ENCODE assay signal across 34 mouse cellular contexts in the genomic region with DNA sequence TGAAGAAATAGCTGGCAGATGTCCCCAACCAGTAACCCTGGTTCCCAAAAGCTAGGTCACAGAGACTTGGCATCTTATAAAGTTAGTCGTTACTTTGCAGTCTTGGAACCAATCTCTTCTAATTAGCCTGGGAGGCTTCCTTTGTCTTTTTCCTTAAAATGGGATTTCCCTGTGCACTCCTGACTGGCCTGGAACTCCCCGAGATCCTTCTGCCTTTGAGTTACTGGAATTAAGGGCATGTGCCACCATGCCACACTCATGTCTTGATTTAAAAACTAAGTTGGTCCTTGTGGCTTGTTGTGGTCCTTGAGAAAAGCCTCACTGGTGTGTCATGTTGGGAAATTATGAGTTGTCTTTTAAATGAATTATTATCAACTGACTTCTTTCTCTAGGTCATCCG. TPM values are rescaled to one million over a fixed set of nuclear protein-coding genes. Genes with fewer than 3 reads are reported as not detected.
"Had no signal": no experiment of that assay in that cellular context is flagged by ENCODE, and none has a peak within 500 bp of the region (broad histone marks: within the 10 kb centered on the region; RNA-seq: fewer than 3 reads in every experiment).

No protein-coding gene starts in this region.

- H3K27ac ChIP-seq: heart, embryonic 10.5 days; hindbrain, embryonic 10.5 days; hindbrain, embryonic 12.5 days; hindbrain, embryonic 14.5 days; intestine, embryonic 15.5 days; layer of hippocampus, adult 2 months; left cerebral cortex, adult 2 months; limb, embryonic 13.5 days; limb, embryonic 15.5 days; liver, embryonic 12.5 days; liver, embryonic 14.5 days had no signal

- H3K4me1 ChIP-seq: heart, embryonic 12.5 days; hindbrain, embryonic 12.5 days; intestine, embryonic 15.5 days; limb, embryonic 15.5 days had no signal

- H3K9ac ChIP-seq: heart, embryonic 12.5 days; hindbrain, embryonic 12.5 days; hindbrain, embryonic 14.5 days; intestine, embryonic 15.5 days; limb, embryonic 13.5 days; limb, embryonic 15.5 days; liver, embryonic 12.5 days; liver, embryonic 14.5 days had no signal

- H3K27me3 ChIP-seq: heart, embryonic 12.5 days; hindbrain, embryonic 12.5 days; intestine, embryonic 15.5 days; limb, embryonic 13.5 days; limb, embryonic 15.5 days; liver, embryonic 12.5 days had no signal

- DNase-seq: gastrocnemius, postnatal 10 days; gastrocnemius, postnatal 25 days; heart, adult 18-20 months; heart, postnatal 10 days; heart, postnatal 4 days; kidney, adult 18-20 months; kidney, adult 8-10 months; kidney, postnatal 10 days; kidney, postnatal 25 days; kidney, postnatal 4 days; left cerebral cortex, postnatal 4 days had no signal

- ATAC-seq: hindbrain, embryonic 16.5 days; inflammation-experienced regulatory T-cells, adult 6 months; intestine, embryonic 15.5 days; intestine, postnatal 0 days; liver, embryonic 12.5 days had no signal

- H3K9me3 ChIP-seq: heart, embryonic 10.5 days; heart, embryonic 12.5 days; hindbrain, embryonic 10.5 days; hindbrain, embryonic 12.5 days; intestine, embryonic 15.5 days; limb, embryonic 13.5 days; limb, embryonic 15.5 days; liver, embryonic 12.5 days had no signal

- H3K4me2 ChIP-seq: heart, embryonic 12.5 days; hindbrain, embryonic 12.5 days; hindbrain, embryonic 14.5 days; intestine, embryonic 15.5 days; limb, embryonic 13.5 days; limb, embryonic 15.5 days; liver, embryonic 12.5 days had no signal

- H3K4me3 ChIP-seq: heart, embryonic 10.5 days; heart, embryonic 12.5 days; hindbrain, embryonic 10.5 days; hindbrain, embryonic 12.5 days; intestine, embryonic 15.5 days; layer of hippocampus, adult 2 months; left cerebral cortex, adult 2 months; limb, embryonic 13.5 days; limb, embryonic 15.5 days; liver, embryonic 12.5 days had no signal

RNA-seq across cellular contexts. Expression of a gene that starts 48.1 kb away (rescaled TPM):
- total RNA-seq: gastrocnemius, postnatal 10 days; gastrocnemius, postnatal 25 days; gastrocnemius, postnatal 4 days; granulocyte monocyte progenitor cell, adult 5-6 weeks; heart, adult 18-20 months; heart, postnatal 4 days; layer of hippocampus, adult 2 months; layer of hippocampus, postnatal 10 days; left cerebral cortex, adult 2 months; left cerebral cortex, postnatal 25 days; left cerebral cortex, postnatal 4 days had no signal
- polyA plus RNA-seq: heart, embryonic 12.5 days; heart, embryonic 14.5 days; hindbrain, embryonic 10.5 days; hindbrain, embryonic 12.5 days; hindbrain, embryonic 14.5 days; hindbrain, embryonic 16.5 days; inflammation-experienced regulatory T-cells, adult 6 months; intestine, embryonic 15.5 days; intestine, postnatal 0 days; kidney, embryonic 14.5 days; kidney, embryonic 16.5 days; limb, embryonic 13.5 days; liver, embryonic 12.5 days; liver, embryonic 16.5 days had no signal
